1 mouse cellular context compared by ENCODE assay signal in the genomic region with DNA sequence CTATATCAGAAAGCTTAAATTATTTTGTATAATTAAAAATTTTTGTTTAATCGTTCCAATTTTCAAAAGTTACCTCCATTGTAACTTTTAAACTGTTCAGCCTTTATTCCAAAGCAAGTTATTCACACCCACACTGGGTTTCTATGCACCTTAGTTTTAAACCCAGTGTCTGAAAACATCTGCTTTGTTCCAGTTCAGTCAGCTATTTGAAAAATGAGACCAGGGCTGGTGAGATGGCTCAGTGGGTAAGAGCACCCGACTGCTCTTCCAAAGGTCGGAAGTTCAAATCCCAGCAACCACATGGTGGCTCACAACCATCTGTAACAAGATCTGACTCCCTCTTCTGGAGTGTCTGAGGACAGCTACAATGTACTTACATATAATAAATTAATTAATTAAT. TPM values are rescaled to one million over a fixed set of nuclear protein-coding genes. Genes with fewer than 3 reads are reported as not detected.
"Had no signal": no experiment of that assay in that cellular context is flagged by ENCODE, and none has a peak within 500 bp of the region (broad histone marks: within the 10 kb centered on the region; RNA-seq: fewer than 3 reads in every experiment).

No protein-coding gene starts in this region.

RNA-seq across cellular contexts. Expression of gene Gm27029, which starts 13.4 kb away (rescaled TPM):
- polyA plus RNA-seq: small intestine, adult 2 months had no signal
